Mouse (Mus musculus) lung, postnatal 4 days (tissue): ENCODE measurements around the gene Adm.

ENCODE experiments used
- DNase-seq, 2 experiments: peaks; one replicate each; pipeline ENCODE4 v3.0.0; 2021

Gene Adm

GRCm38 (mm10) chr7:110668247-110668646, 40.8 kb downstream of the Adm start:
- DNase-seq, result peak; percentile 37 to 59

- DNase-seq, result no peak
Measured at GRCm38 (mm10) chr7:110668756-110669155, 41.3 kb downstream of the Adm start.

- DNase-seq, result no peak
Measured at GRCm38 (mm10) chr7:110671121-110671680, 43.7 kb downstream of the Adm start.
